Mouse (Mus musculus) stomach, postnatal 0 days (tissue): ENCODE data around the gene Creld1.

Experiments
- CTCF ChIP-seq: IDR thresholded peaks from 2 replicates; pipeline ENCODE4 v1.5.1; 2016; ENCODE audit warnings: antibody characterized with exemption, low read depth, mild to moderate bottlenecking, moderate library complexity
- EP300 ChIP-seq: optimal IDR thresholded peaks from 2 replicates; pipeline ENCODE3; 2016; ENCODE audit warnings: antibody characterized with exemption

DNA sequence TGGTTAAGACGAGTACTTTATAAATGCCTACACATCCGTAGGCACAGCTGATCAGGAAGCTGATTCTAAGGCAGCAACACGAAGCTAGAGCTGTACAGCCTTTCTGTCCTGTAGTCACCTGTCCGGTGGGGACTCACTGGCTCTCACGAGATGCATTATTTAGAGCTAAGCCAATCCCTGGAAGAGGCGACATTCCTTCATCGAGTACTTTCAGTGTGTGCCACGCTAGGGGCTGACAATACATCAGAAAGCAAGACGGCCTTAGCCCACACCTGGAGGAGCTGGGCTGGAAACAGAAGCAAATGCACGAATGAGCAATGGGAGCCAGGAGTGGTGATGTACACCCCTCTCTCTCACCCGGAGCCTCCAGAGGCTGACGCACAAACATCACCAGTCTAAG, 46.0 kb upstream of the Creld1 start:
- TF ChIP-seq CTCF (no peak), EP300 (no peak)
